Mouse (Mus musculus): ENCODE data around the gene Clps. TPM values are rescaled to one million over a fixed set of nuclear protein-coding genes. Genes with fewer than 3 reads are reported as not detected.

Gene Clps
- 0.33 and 0.80 TPM in 2 replicates for polyA plus RNA-seq (2014; fragmentation: Nextera tagmentation; extraction: Ambion mirVana)

GRCm38 (mm10) chr17:28560598-28560997, at the start of gene Clps:
Clps (minus strand) TSS chr17:28560766.
- DNase-seq (no peak), ATAC-seq (ENCODE audit: insufficient read depth) (no peak)
- 53% methylated on average over 4 of the region's 4 CpGs for WGBS
- no peaks in the 10 kb centered on the region for H3K27me3 ChIP-seq (ENCODE audit: insufficient read depth, low read length)
- TF ChIP-seq CTCF (IDR thresholded peaks at IDR 0.05; ENCODE audit: low read depth) = no peak
- H3K36me3 ChIP-seq (ENCODE audit: insufficient read depth) = no peaks in the 10 kb centered on the region
- H3K4me2 ChIP-seq = no peak within 1 kb of the TSS
- no peak within 1 kb of the TSS for H3K9ac ChIP-seq
- H3K27ac ChIP-seq (ENCODE audit: low read depth) = peak within 1 kb of the TSS; percentile 68
- H3K4me3 ChIP-seq (ENCODE audit: low read depth, low read length) = no peak within 1 kb of the TSS
- H3K9me3 ChIP-seq (ENCODE audit: low read depth, low read length) = no peaks in the 10 kb centered on the region
- H3K4me1 ChIP-seq (ENCODE audit: insufficient read depth) = no peaks in the 10 kb centered on the region; the same call in 1 of the 2 replicates

- no peaks in the 10 kb centered on the region for H3K27me3 ChIP-seq (ENCODE audit: insufficient read depth, low read length)
- no peak for ATAC-seq (ENCODE audit: insufficient read depth)
- no peaks in the 10 kb centered on the region for H3K9me3 ChIP-seq (ENCODE audit: low read depth, low read length)
- no peak for TF ChIP-seq CTCF (IDR thresholded peaks at IDR 0.05; ENCODE audit: low read depth)
- no peak overlapping the region for H3K4me3 ChIP-seq (ENCODE audit: low read depth, low read length)
- 70% methylated on average over 3 of the region's 3 CpGs for WGBS
- DNase-seq = no peak
- H3K27ac ChIP-seq (ENCODE audit: low read depth) = no peak overlapping the region
- H3K4me1 ChIP-seq (ENCODE audit: insufficient read depth) = no peaks in the 10 kb centered on the region
- peaks cover 38% of the 10 kb centered on the region for H3K36me3 ChIP-seq (ENCODE audit: insufficient read depth)
- H3K9ac ChIP-seq = no peak overlapping the region
- no peak overlapping the region for H3K4me2 ChIP-seq
These were observed 49.0 kb upstream of the Clps start for GRCm38 (mm10) chr17:28609543-28609942.

- TF ChIP-seq CTCF (IDR thresholded peaks at IDR 0.05; ENCODE audit: low read depth) = no peak
- DNase-seq = no peak
- no peak for ATAC-seq (ENCODE audit: insufficient read depth)
- peaks cover 93% of the 10 kb centered on the region for H3K36me3 ChIP-seq (ENCODE audit: insufficient read depth)
- no peaks in the 10 kb centered on the region for H3K9me3 ChIP-seq (ENCODE audit: low read depth, low read length)
- no peak overlapping the region for H3K9ac ChIP-seq
- 87% methylated on average over 9 of the region's 9 CpGs for WGBS
- H3K4me2 ChIP-seq = no peak overlapping the region
- no peak overlapping the region for H3K4me3 ChIP-seq (ENCODE audit: low read depth, low read length)
- H3K27me3 ChIP-seq (ENCODE audit: insufficient read depth, low read length) = no peaks in the 10 kb centered on the region
- H3K4me1 ChIP-seq (ENCODE audit: insufficient read depth) = no peaks in the 10 kb centered on the region
- H3K27ac ChIP-seq (ENCODE audit: low read depth) = no peak overlapping the region
These were observed 41.1 kb upstream of the Clps start for GRCm38 (mm10) chr17:28601557-28602250.

GRCm38 (mm10) chr17:28600780-28601179, 40.2 kb upstream of the Clps start:
- Histone ChIP-seq H3K27me3 (ENCODE audit: insufficient read depth, low read length) (no peaks in the 10 kb centered on the region), H3K36me3 (ENCODE audit: insufficient read depth) (peaks cover 92% of the 10 kb centered on the region), H3K9me3 (ENCODE audit: low read depth, low read length) (no peaks in the 10 kb centered on the region), H3K9ac (no peak overlapping the region), H3K4me1 (ENCODE audit: insufficient read depth) (no peaks in the 10 kb centered on the region), H3K27ac (ENCODE audit: low read depth) (no peak overlapping the region), H3K4me3 (ENCODE audit: low read depth, low read length) (no peak overlapping the region), H3K4me2 (no peak overlapping the region)
- WGBS = 85% methylated on average over 5 of the region's 5 CpGs
- no peak for DNase-seq
- TF ChIP-seq CTCF (IDR thresholded peaks at IDR 0.05; ENCODE audit: low read depth) = no peak
- ATAC-seq (ENCODE audit: insufficient read depth) = no peak

- Histone ChIP-seq H3K36me3 (ENCODE audit: insufficient read depth) (peaks cover 88% of the 10 kb centered on the region), H3K4me2 (no peak overlapping the region), H3K9ac (no peak overlapping the region), H3K9me3 (ENCODE audit: low read depth, low read length) (no peaks in the 10 kb centered on the region), H3K4me3 (ENCODE audit: low read depth, low read length) (no peak overlapping the region), H3K27me3 (ENCODE audit: insufficient read depth, low read length) (no peaks in the 10 kb centered on the region), H3K27ac (ENCODE audit: low read depth) (no peak overlapping the region), H3K4me1 (ENCODE audit: insufficient read depth) (no peaks in the 10 kb centered on the region)
- ATAC-seq (ENCODE audit: insufficient read depth) (no peak), DNase-seq (no peak)
- 69% methylated on average over 4 of the region's 4 CpGs for WGBS
- TF ChIP-seq CTCF (IDR thresholded peaks at IDR 0.05; ENCODE audit: low read depth) = no peak
These were observed 33.4 kb upstream of the Clps start for GRCm38 (mm10) chr17:28593965-28594364.

GRCm38 (mm10) chr17:28592998-28593397, 32.4 kb upstream of the Clps start:
- Histone ChIP-seq H3K27me3 (ENCODE audit: insufficient read depth, low read length) (no peaks in the 10 kb centered on the region), H3K4me1 (ENCODE audit: insufficient read depth) (no peaks in the 10 kb centered on the region), H3K4me3 (ENCODE audit: low read depth, low read length) (no peak overlapping the region), H3K4me2 (no peak overlapping the region), H3K9ac (no peak overlapping the region), H3K36me3 (ENCODE audit: insufficient read depth) (peaks cover 90% of the 10 kb centered on the region), H3K27ac (ENCODE audit: low read depth) (no peak overlapping the region), H3K9me3 (ENCODE audit: low read depth, low read length) (no peaks in the 10 kb centered on the region)
- TF ChIP-seq CTCF (IDR thresholded peaks at IDR 0.05; ENCODE audit: low read depth) = peak; percentile 90
- ATAC-seq (ENCODE audit: insufficient read depth) (no peak; the same call in 1 of the 2 replicates), DNase-seq (peak; percentile 83)
- 8% methylated on average over 4 of the region's 4 CpGs for WGBS

- peaks cover 85% of the 10 kb centered on the region for H3K36me3 ChIP-seq (ENCODE audit: insufficient read depth)
- no peaks in the 10 kb centered on the region for H3K4me1 ChIP-seq (ENCODE audit: insufficient read depth)
- H3K4me2 ChIP-seq = no peak overlapping the region
- no peak overlapping the region for H3K9ac ChIP-seq
- no peaks in the 10 kb centered on the region for H3K27me3 ChIP-seq (ENCODE audit: insufficient read depth, low read length)
- 86% methylated on average over 5 of the region's 5 CpGs for WGBS
- no peak overlapping the region for H3K27ac ChIP-seq (ENCODE audit: low read depth)
- DNase-seq (no peak), ATAC-seq (ENCODE audit: insufficient read depth) (no peak)
- no peak for TF ChIP-seq CTCF (IDR thresholded peaks at IDR 0.05; ENCODE audit: low read depth)
- H3K9me3 ChIP-seq (ENCODE audit: low read depth, low read length) = no peaks in the 10 kb centered on the region
- no peak overlapping the region for H3K4me3 ChIP-seq (ENCODE audit: low read depth, low read length)
These were observed 30.9 kb upstream of the Clps start for GRCm38 (mm10) chr17:28591476-28591875.

All from lung, embryonic 14.5 days (tissue).